Mouse (Mus musculus): ENCODE data around the gene Nptn.

- TF ChIP-seq HCFC1 (IDR thresholded peaks at IDR 0.05; ENCODE audit: borderline replicate concordance, insufficient read depth, low read length), result no peak
- no peak for TF ChIP-seq CHD2 (IDR thresholded peaks at IDR 0.05; ENCODE audit: low read depth, low read length)
- TF ChIP-seq ZNF384 (IDR thresholded peaks at IDR 0.05; ENCODE audit: low read depth, low read length), result no peak
- TF ChIP-seq ZC3H11A (IDR thresholded peaks at IDR 0.05; ENCODE audit: borderline replicate concordance, low read depth, low read length), result no peak
Measured at GRCm38 (mm10) chr9:58685290-58685689, 103.2 kb downstream of the Nptn start.
